Mouse (Mus musculus) heart, embryonic 12.5 days (tissue): ENCODE measurements around the gene Slf2. TPM values are rescaled to one million over a fixed set of nuclear protein-coding genes. Genes with fewer than 3 reads are reported as not detected.
A peak's percentile ranks its signal among the peaks of the same experiment; 100 is the strongest.

ENCODE experiments used
- ATAC-seq: fragments of 200-750 bp; cut with Nextera tagmentation; 2 replicates; pipeline ENCODE4 v1.8.0; 2017; ENCODE audit warnings: moderate TSS enrichment, moderate library complexity; ENCODE audit not compliant: insufficient number of reproducible peaks, low FRiP score
- H3K27ac ChIP-seq: fragments of 300-500 bp; sonication (generic); 2 replicates; pipeline ENCODE4 v1.5.1; 2016; ENCODE audit warnings: mild to moderate bottlenecking, moderate library complexity; ENCODE audit not compliant: poor library complexity, severe bottlenecking
- H3K27me3 ChIP-seq: fragments of 300-500 bp; sonication (generic); replicated peaks from 2 replicates; pipeline ENCODE4 v1.6.1; 2016; ENCODE audit warnings: mild to moderate bottlenecking, moderate library complexity
- H3K36me3 ChIP-seq: fragments of 300-500 bp; sonication (generic); 2 replicates; pipeline ENCODE4 v1.6.1; 2016; ENCODE audit warnings: mild to moderate bottlenecking, moderate library complexity
- H3K4me1 ChIP-seq: fragments of 300-500 bp; sonication (generic); replicated peaks from 2 replicates; pipeline ENCODE4 v1.6.1; 2016; ENCODE audit warnings: mild to moderate bottlenecking
- H3K4me2 ChIP-seq: fragments of 300-500 bp; sonication (generic); 2 replicates; pipeline ENCODE4 v1.6.1; 2016; ENCODE audit warnings: mild to moderate bottlenecking, moderate library complexity
- H3K4me3 ChIP-seq: fragments of 300-500 bp; sonication (generic); 2 replicates; pipeline ENCODE4 v1.5.1; 2016; ENCODE audit warnings: mild to moderate bottlenecking
- H3K9ac ChIP-seq: fragments of 300-500 bp; sonication (generic); 2 replicates; pipeline ENCODE4 v1.6.1; 2016; ENCODE audit warnings: mild to moderate bottlenecking, moderate library complexity
- H3K9me3 ChIP-seq: fragments of 300-500 bp; sonication (generic); replicated peaks from 2 replicates; pipeline ENCODE4 v1.6.1; 2016; ENCODE audit warnings: mild to moderate bottlenecking, moderate library complexity
- WGBS: fragments of 180-500 bp; shearing (Covaris S2); methylation state at CpG from one replicate; pipeline ENCODE4 v1.1.7; 2016; 5-methylcytosine and 5-hydroxymethylcytosine counted together
- polyA plus RNA-seq: library from polyadenylated mRNA; unstranded; fragments of >200 nt; fragmentation: Nextera tagmentation; extraction: Ambion mirVana; gene quantifications from 2 replicates; pipeline ENCODE4 v1.2.1, GENCODE M21; 2016

The Slf2 gene
- polyA plus RNA-seq, 1 experiment from 2014 or later: 51.4 TPM

GRCm38 (mm10) chr19:44914481-44915249 lies 16.3 kb upstream of the Slf2 start:
- Histone ChIP-seq H3K27ac (peak overlapping the region; percentile 22; the same call in 1 of the 2 replicates), H3K9ac (no peak overlapping the region), H3K4me3 (no peak overlapping the region), H3K4me2 (no peak overlapping the region), H3K4me1 (peaks cover 8% of the 10 kb centered on the region), H3K27me3 (no peaks in the 10 kb centered on the region), H3K36me3 (no peaks in the 10 kb centered on the region), H3K9me3 (peaks cover 6% of the 10 kb centered on the region)
- ATAC-seq: peak; percentile 22; the same call in 1 of the 2 replicates
- 50% methylated on average over 10 of the region's 10 CpGs for WGBS

- Histone ChIP-seq H3K36me3 (no peaks in the 10 kb centered on the region), H3K27me3 (no peaks in the 10 kb centered on the region), H3K27ac (no peak overlapping the region), H3K4me3 (no peak overlapping the region), H3K4me2 (no peak overlapping the region), H3K9ac (no peak overlapping the region), H3K4me1 (peaks cover 8% of the 10 kb centered on the region), H3K9me3 (peaks cover 6% of the 10 kb centered on the region)
- WGBS: 83% methylated on average over 6 of the region's 6 CpGs
- no peak for ATAC-seq
These were observed 12.8 kb upstream of the Slf2 start for GRCm38 (mm10) chr19:44918171-44918570.

GRCm38 (mm10) chr19:44921466-44922139 lies 9.3 kb upstream of the Slf2 start:
- Histone ChIP-seq H3K4me2 (no peak overlapping the region), H3K9me3 (no peaks in the 10 kb centered on the region), H3K36me3 (no peaks in the 10 kb centered on the region), H3K4me3 (no peak overlapping the region), H3K9ac (no peak overlapping the region), H3K4me1 (peaks cover 15% of the 10 kb centered on the region), H3K27ac (no peak overlapping the region), H3K27me3 (no peaks in the 10 kb centered on the region)
- ATAC-seq: no peak
- 65% methylated on average over 1 of the region's 1 CpGs for WGBS

- Histone ChIP-seq H3K27ac (no peak overlapping the region), H3K4me2 (no peak overlapping the region), H3K9ac (no peak overlapping the region), H3K4me1 (peaks cover 22% of the 10 kb centered on the region), H3K36me3 (no peaks in the 10 kb centered on the region), H3K4me3 (no peak overlapping the region), H3K9me3 (no peaks in the 10 kb centered on the region), H3K27me3 (no peaks in the 10 kb centered on the region)
- 63% methylated on average over 2 of the region's 2 CpGs for WGBS
- ATAC-seq: no peak
These were observed 8.4 kb upstream of the Slf2 start for GRCm38 (mm10) chr19:44922521-44922920.

GRCm38 (mm10) chr19:44924699-44925098 lies 6.3 kb upstream of the Slf2 start:
- H3K4me3 ChIP-seq: no peak overlapping the region
- peaks cover 42% of the 10 kb centered on the region for H3K4me1 ChIP-seq
- no peaks in the 10 kb centered on the region for H3K27me3 ChIP-seq
- no peak overlapping the region for H3K9ac ChIP-seq
- peak; percentile 18; the same call in 1 of the 2 replicates for ATAC-seq
- WGBS: 26% methylated on average over 5 of the region's 5 CpGs
- no peaks in the 10 kb centered on the region for H3K9me3 ChIP-seq
- H3K27ac ChIP-seq: peak overlapping the region; percentile 41; the same call in 1 of the 2 replicates
- H3K36me3 ChIP-seq: no peaks in the 10 kb centered on the region
- no peak overlapping the region for H3K4me2 ChIP-seq

GRCm38 (mm10) chr19:44926781-44927180 lies 4.2 kb upstream of the Slf2 start:
- Histone ChIP-seq H3K9ac (no peak overlapping the region), H3K4me1 (peaks cover 49% of the 10 kb centered on the region), H3K36me3 (no peaks in the 10 kb centered on the region), H3K4me2 (no peak overlapping the region), H3K9me3 (no peaks in the 10 kb centered on the region), H3K27me3 (no peaks in the 10 kb centered on the region), H3K27ac (no peak overlapping the region), H3K4me3 (no peak overlapping the region)
- 73% methylated on average over 6 of the region's 6 CpGs for WGBS
- no peak for ATAC-seq

- Histone ChIP-seq H3K4me2 (0 out of 2 replicates have a peak overlapping the region, but pooled peaks have one; percentile 49), H3K4me3 (no peak overlapping the region), H3K4me1 (peaks cover 52% of the 10 kb centered on the region), H3K27me3 (no peaks in the 10 kb centered on the region), H3K27ac (peak overlapping the region; percentile 67), H3K36me3 (no peaks in the 10 kb centered on the region), H3K9ac (no peak overlapping the region), H3K9me3 (no peaks in the 10 kb centered on the region)
- 30% methylated on average over 1 of the region's 1 CpGs for WGBS
- ATAC-seq: no peak
These were observed 3.7 kb upstream of the Slf2 start for GRCm38 (mm10) chr19:44927250-44927649.

GRCm38 (mm10) chr19:44928185-44928584 lies 2.8 kb upstream of the Slf2 start:
- Histone ChIP-seq H3K4me3 (peak overlapping the region; percentile 22), H3K9me3 (no peaks in the 10 kb centered on the region), H3K27ac (peak overlapping the region; percentile 67), H3K36me3 (no peaks in the 10 kb centered on the region), H3K4me2 (peak overlapping the region; percentile 49), H3K9ac (peak overlapping the region; percentile 42; the same call in 1 of the 2 replicates), H3K4me1 (peaks cover 56% of the 10 kb centered on the region), H3K27me3 (no peaks in the 10 kb centered on the region)
- WGBS: 21% methylated on average over 8 of the region's 8 CpGs
- no peak for ATAC-seq

- 44% methylated on average over 3 of the region's 3 CpGs for WGBS
- Histone ChIP-seq H3K36me3 (peaks cover 1% of the 10 kb centered on the region), H3K9ac (no peak overlapping the region), H3K4me1 (peaks cover 60% of the 10 kb centered on the region), H3K4me2 (no peak overlapping the region), H3K9me3 (no peaks in the 10 kb centered on the region), H3K27ac (peak overlapping the region; percentile 67; the same call in 1 of the 2 replicates), H3K4me3 (no peak overlapping the region), H3K27me3 (no peaks in the 10 kb centered on the region)
- ATAC-seq: no peak
These were observed 1.7 kb upstream of the Slf2 start for GRCm38 (mm10) chr19:44929251-44929650.

GRCm38 (mm10) chr19:44929663-44930062 lies 1.3 kb upstream of the Slf2 start:
- Histone ChIP-seq H3K9ac (no peak overlapping the region), H3K27ac (peak overlapping the region; percentile 92; the same call in 1 of the 2 replicates), H3K4me2 (peak overlapping the region; percentile 82), H3K4me1 (peaks cover 58% of the 10 kb centered on the region), H3K9me3 (no peaks in the 10 kb centered on the region), H3K4me3 (no peak overlapping the region), H3K27me3 (no peaks in the 10 kb centered on the region), H3K36me3 (peaks cover 3% of the 10 kb centered on the region)
- WGBS: 48% methylated on average over 10 of the region's 10 CpGs
- no peak for ATAC-seq

- H3K36me3 ChIP-seq: peaks cover 6% of the 10 kb centered on the region
These were observed 829 bp upstream of the Slf2 start for GRCm38 (mm10) chr19:44930122-44930521.

More at GRCm38 (mm10) chr19:44930122-44930521, 829 bp upstream of the Slf2 start:
- no peaks in the 10 kb centered on the region for H3K27me3 ChIP-seq
- ATAC-seq: no peak
- peak overlapping the region; percentile 82 for H3K4me2 ChIP-seq
- H3K9ac ChIP-seq: peak overlapping the region; percentile 75; the same call in 1 of the 2 replicates
- no peaks in the 10 kb centered on the region for H3K9me3 ChIP-seq
- H3K27ac ChIP-seq: peak overlapping the region; percentile 92
- peaks cover 54% of the 10 kb centered on the region for H3K4me1 ChIP-seq
- peak overlapping the region; percentile 96 for H3K4me3 ChIP-seq
- WGBS: 36% methylated on average over 2 of the region's 2 CpGs
